Mouse (Mus musculus): ENCODE measurements at regions not wholly inside any gene's neighbourhood (a gene's known extent, or its start where the extent isn't known, plus 50 kb on each side); places are given as distances from the start of the nearest gene placed in this dataset.

DNA sequence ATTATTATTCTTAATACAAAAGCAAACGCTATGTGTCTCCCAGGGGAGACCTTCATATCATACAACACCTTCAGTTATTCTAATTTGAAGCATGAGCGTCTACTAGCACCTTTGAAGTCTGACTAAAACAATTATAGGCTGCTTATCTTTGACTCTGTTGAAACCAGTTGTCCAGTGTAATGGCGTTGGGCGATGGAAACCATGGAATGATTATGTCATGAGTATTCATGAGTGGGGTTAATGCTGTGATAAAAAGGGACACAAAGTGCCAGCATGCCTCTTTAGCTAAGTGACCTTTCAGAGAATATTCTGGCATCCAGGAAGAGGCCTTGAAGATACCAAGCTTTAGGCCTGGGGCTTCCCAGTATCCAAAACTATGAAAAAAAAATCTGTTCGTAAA is 53.6 kb upstream of the Tent5a start:
- no peak overlapping the region for H3K4me3 ChIP-seq
- no peaks in the 10 kb centered on the region for H3K36me3 ChIP-seq (replicated peaks)
- no peaks in the 10 kb centered on the region for H3K9me3 ChIP-seq
- H3K4me1 ChIP-seq, result no peaks in the 10 kb centered on the region
- no peak for DNase-seq (ENCODE audit: extremely low spot score, low spot score)
- 89% methylated on average over 5 of the region's 5 CpGs for WGBS
- H3K27me3 ChIP-seq (ENCODE audit: poor library complexity, severe bottlenecking), result no peaks in the 10 kb centered on the region
- no peak overlapping the region for H3K27ac ChIP-seq

DNA sequence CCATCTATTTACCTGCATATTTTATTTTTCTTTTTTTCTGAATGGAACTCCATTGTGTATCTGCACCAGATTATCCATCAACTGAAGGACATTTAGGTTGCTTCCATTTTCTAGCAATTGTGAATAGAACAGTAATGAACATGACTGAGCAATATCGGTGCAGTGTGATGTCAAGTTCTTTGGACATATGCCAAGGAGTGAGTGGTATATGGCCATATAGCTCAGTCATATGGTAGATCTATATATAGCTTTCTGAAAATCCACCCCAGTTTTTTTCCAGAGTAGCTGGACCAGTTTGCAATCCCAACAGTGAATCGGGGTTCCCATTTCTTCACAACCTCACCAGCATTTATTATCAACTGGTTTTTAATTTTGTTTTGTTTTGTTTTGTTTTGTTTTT is 52.0 kb upstream of the Tent5a start:
- H3K36me3 ChIP-seq (replicated peaks), result no peaks in the 10 kb centered on the region
- H3K4me1 ChIP-seq, result no peaks in the 10 kb centered on the region
- H3K4me3 ChIP-seq, result no peak overlapping the region
- WGBS, result 90% methylated on average over 2 of the region's 2 CpGs
- no peak overlapping the region for H3K27ac ChIP-seq
- no peaks in the 10 kb centered on the region for H3K27me3 ChIP-seq (ENCODE audit: poor library complexity, severe bottlenecking)
- DNase-seq (ENCODE audit: extremely low spot score, low spot score), result no peak
- no peaks in the 10 kb centered on the region for H3K9me3 ChIP-seq
